Mouse (Mus musculus): ENCODE measurements around the gene Hrc. TPM values are rescaled to one million over a fixed set of nuclear protein-coding genes. Genes with fewer than 3 reads are reported as not detected.

The Hrc gene
- total and polyA plus RNA-seq, 3 experiments, result 0.22 TPM; not detected in 2

DNA sequence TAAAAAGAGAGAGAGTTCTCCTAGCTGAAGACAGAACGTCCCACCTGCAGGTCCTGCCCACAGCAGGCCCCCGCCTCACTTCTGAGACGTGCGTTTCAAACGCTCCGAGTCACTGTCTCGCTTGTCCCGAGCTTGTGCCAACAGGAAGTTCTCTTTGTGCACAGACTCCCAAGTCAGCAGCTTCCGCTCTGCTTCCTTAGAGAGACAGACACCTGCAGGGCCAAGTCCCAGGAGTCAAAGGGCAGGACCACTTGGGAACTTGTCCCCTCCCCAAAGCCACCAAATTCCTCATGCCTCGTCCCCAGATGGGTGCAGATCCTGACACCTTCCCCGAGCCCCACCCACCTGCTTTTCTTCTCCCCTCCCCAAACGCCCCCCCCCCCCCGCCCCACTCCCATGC, 30.2 kb upstream of the Hrc start:
- Histone ChIP-seq H3K27me3 (ENCODE audit: control insufficient read depth in 1 of 2, insufficient read depth in 2 of 2, low read length in 2 of 2) (no peaks in the 10 kb centered on the region), H3K4me1 (ENCODE audit: control insufficient read depth in 1 of 2, insufficient read depth in 2 of 2, low read length in 2 of 2) (peaks cover 0 to 7% of the 10 kb centered on the region in 2 experiments; a peak in 2 of 4 replicates), H3K4me3 (ENCODE audit: control insufficient read depth in 1 of 2, insufficient read depth in 1 of 2, low read depth in 2 of 2, low read length in 2 of 2) (peak overlapping the region; percentile 30 to 48), H3K79me2 (ENCODE audit: control insufficient read depth, insufficient read depth, low read length, poor library complexity) (no peaks in the 10 kb centered on the region), H3K9ac (ENCODE audit: control insufficient read depth, low read depth, low read length, poor library complexity, severe bottlenecking) (peak overlapping the region; percentile 54), H3K36me3 (ENCODE audit: control insufficient read depth in 1 of 2, insufficient read depth in 2 of 2, low read length in 2 of 2) (peaks cover 0 to 3% of the 10 kb centered on the region in 2 experiments; a peak in 1 of 4 replicates), H3K9me3 (replicated peaks; ENCODE audit: insufficient read depth, low read length) (no peaks in the 10 kb centered on the region), H3K27ac (ENCODE audit: control insufficient read depth, low read depth, low read length) (no peak overlapping the region)
- TF ChIP-seq MXI1 (IDR thresholded peaks at IDR 0.05; ENCODE audit: low read depth, low read length) (0 out of 2 replicates have a peak, but pooled peaks have one; percentile 2), POLR2AphosphoS5 (IDR thresholded peaks at IDR 0.05; ENCODE audit: borderline replicate concordance, low read depth, low read length) (no peak), NELFE (IDR thresholded peaks at IDR 0.05; ENCODE audit: low read depth, low read length) (0 out of 2 replicates have a peak, but pooled peaks have one; percentile 25)
- DNase-seq (ENCODE audit: low read depth, low spot score), result peak; percentile 61

DNA sequence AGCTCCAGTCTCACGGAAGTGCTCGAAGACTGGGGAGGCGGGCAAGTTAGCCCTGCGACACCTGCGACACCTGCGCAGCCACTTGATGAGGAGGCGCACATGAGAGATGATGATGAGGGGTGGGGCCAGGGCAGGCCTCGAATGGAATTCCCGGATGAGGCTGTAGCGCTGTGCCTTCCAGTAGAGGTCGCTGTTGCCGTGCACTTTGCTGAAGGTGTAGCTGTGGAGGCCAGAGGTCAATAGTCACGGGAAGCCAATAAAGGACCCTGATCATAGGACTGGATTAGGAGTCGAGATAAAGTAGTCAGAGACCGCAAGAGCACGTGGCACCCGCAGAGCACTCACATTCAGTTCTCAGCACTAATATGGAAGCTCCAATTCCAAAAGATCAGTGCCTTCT, 29.8 kb upstream of the Hrc start:
- peak; percentile 86 for DNase-seq (ENCODE audit: low read depth, low spot score)
- Histone ChIP-seq H3K4me3 (ENCODE audit: control insufficient read depth in 1 of 2, insufficient read depth in 1 of 2, low read depth in 2 of 2, low read length in 2 of 2) (peak overlapping the region in 1 of 2 experiments; percentile 19; a peak in 1 of 4 replicates), H3K9me3 (replicated peaks; ENCODE audit: insufficient read depth, low read length) (no peaks in the 10 kb centered on the region), H3K27ac (ENCODE audit: control insufficient read depth, low read depth, low read length) (no peak overlapping the region), H3K9ac (ENCODE audit: control insufficient read depth, low read depth, low read length, poor library complexity, severe bottlenecking) (peak overlapping the region; percentile 46), H3K4me1 (ENCODE audit: control insufficient read depth in 1 of 2, insufficient read depth in 2 of 2, low read length in 2 of 2) (peaks cover 0 to 7% of the 10 kb centered on the region in 2 experiments; a peak in 2 of 4 replicates), H3K36me3 (ENCODE audit: control insufficient read depth in 1 of 2, insufficient read depth in 2 of 2, low read length in 2 of 2) (peaks cover 0 to 3% of the 10 kb centered on the region in 2 experiments; a peak in 1 of 4 replicates), H3K27me3 (ENCODE audit: control insufficient read depth in 1 of 2, insufficient read depth in 2 of 2, low read length in 2 of 2) (no peaks in the 10 kb centered on the region), H3K79me2 (ENCODE audit: control insufficient read depth, insufficient read depth, low read length, poor library complexity) (no peaks in the 10 kb centered on the region)
- TF ChIP-seq HCFC1 (IDR thresholded peaks at IDR 0.05; ENCODE audit: low read depth, low read length), result peak; percentile 65
- peak; percentile 94 to 98 (median 96) for TF ChIP-seq CTCF (IDR thresholded peaks at IDR 0.05 in 2 of 3, conservative IDR thresholded peaks at IDR 0.05 in 1 of 3; ENCODE audit: control insufficient read depth in 1 of 3, insufficient read depth in 1 of 3, low read depth in 2 of 3, low read length in 3 of 3, poor library complexity in 1 of 3, severe bottlenecking in 1 of 3)
- no peak for TF ChIP-seq UBTF (IDR thresholded peaks at IDR 0.05; ENCODE audit: borderline replicate concordance, insufficient read depth, low read depth, low read length)
- peak; percentile 44; the same call in 1 of the 2 replicates for TF ChIP-seq ZC3H11A (IDR thresholded peaks at IDR 0.05; ENCODE audit: low read depth, low read length)
- TF ChIP-seq ZKSCAN1 (IDR thresholded peaks at IDR 0.05; ENCODE audit: low read depth, low read length), result no peak
- TF ChIP-seq NELFE (IDR thresholded peaks at IDR 0.05; ENCODE audit: low read depth, low read length), result 0 out of 2 replicates have a peak, but pooled peaks have one; percentile 40
- TF ChIP-seq ETS1 (IDR thresholded peaks at IDR 0.05; ENCODE audit: low read depth, low read length), result peak; percentile 33; the same call in 1 of the 2 replicates
- TF ChIP-seq NRF1 (IDR thresholded peaks at IDR 0.05; ENCODE audit: insufficient read depth, low read depth, low read length, poor library complexity, severe bottlenecking), result 0 out of 2 replicates have a peak, but pooled peaks have one; percentile 43
- TF ChIP-seq MEF2A (IDR thresholded peaks at IDR 0.05; ENCODE audit: extremely low read depth, insufficient replicate concordance, low read depth, low read length, poor library complexity, severe bottlenecking), result no peak
- TF ChIP-seq RAD21 (IDR thresholded peaks at IDR 0.05; ENCODE audit: low read depth, low read length), result peak; percentile 84
- 0 out of 2 replicates have a peak, but pooled peaks have one; percentile 31 for TF ChIP-seq ELF1 (IDR thresholded peaks at IDR 0.05; ENCODE audit: low read depth, low read length)
- TF ChIP-seq MYC (IDR thresholded peaks at IDR 0.05; ENCODE audit: low read depth, low read length), result 0 out of 2 replicates have a peak, but pooled peaks have one; percentile 76
- TF ChIP-seq TCF12 (IDR thresholded peaks at IDR 0.05; ENCODE audit: low read depth, low read length), result no peak
- TF ChIP-seq USF1 (IDR thresholded peaks at IDR 0.05; ENCODE audit: low read depth, low read length), result peak; percentile 67
- peak; percentile 66 for TF ChIP-seq SMC3 (IDR thresholded peaks at IDR 0.05; ENCODE audit: low read depth, low read length)
- no peak for TF ChIP-seq POLR2AphosphoS5 (IDR thresholded peaks at IDR 0.05; ENCODE audit: borderline replicate concordance, low read depth, low read length)
- peak; percentile 84 for TF ChIP-seq MAX (IDR thresholded peaks at IDR 0.05; ENCODE audit: low read length)
- TF ChIP-seq ZMIZ1 (IDR thresholded peaks at IDR 0.05; ENCODE audit: low read depth, low read length), result no peak
- peak; percentile 52; the same call in 1 of the 2 replicates for TF ChIP-seq MAZ (IDR thresholded peaks at IDR 0.05; ENCODE audit: low read depth, low read length)
- TF ChIP-seq BHLHE40 (IDR thresholded peaks at IDR 0.05; ENCODE audit: borderline replicate concordance, low read depth, low read length), result peak; percentile 91; the same call in 1 of the 2 replicates
- TF ChIP-seq MYB (IDR thresholded peaks at IDR 0.05; ENCODE audit: low read depth, low read length), result no peak
- TF ChIP-seq SIN3A (IDR thresholded peaks at IDR 0.05; ENCODE audit: low read length), result peak; percentile 57
- no peak for TF ChIP-seq CHD1 (IDR thresholded peaks at IDR 0.05; ENCODE audit: low read depth, low read length)
- TF ChIP-seq GATA1 (IDR thresholded peaks at IDR 0.05; ENCODE audit: low read depth, low read length), result 0 out of 2 replicates have a peak, but pooled peaks have one; percentile 33
- peak; percentile 46; the same call in 1 of the 2 replicates for TF ChIP-seq MXI1 (IDR thresholded peaks at IDR 0.05; ENCODE audit: low read depth, low read length)
- TF ChIP-seq KAT2A (conservative IDR thresholded peaks at IDR 0.05; ENCODE audit: low read depth, low read length), result no peak
- 0 out of 4 replicates have a peak, but pooled peaks of 1 of the 2 experiments have one; percentile 25 for TF ChIP-seq POLR2A (IDR thresholded peaks at IDR 0.05; ENCODE audit: control insufficient read depth in 1 of 2, insufficient read depth in 1 of 2, low read depth in 1 of 2, low read length in 2 of 2, poor library complexity in 1 of 2)
- no peak for TF ChIP-seq ZNF384 (IDR thresholded peaks at IDR 0.05; ENCODE audit: low read depth, low read length)
- no peak for TF ChIP-seq POLR2AphosphoS2 (IDR thresholded peaks at IDR 0.05; ENCODE audit: low read length)
